Mouse (Mus musculus) intestine, embryonic 16.5 days (tissue): Measurements from ENCODE around the gene Btbd35f14. TPM values are rescaled to one million over a fixed set of nuclear protein-coding genes. Genes with fewer than 3 reads are reported as not detected.
"Not testable (repeated sequence)": the region's sequence is repeated elsewhere in the genome, so short reads cannot be mapped to it uniquely, and the experiment has no call there.

Source experiments
- ATAC-seq: fragments of 200-750 bp; cut with Nextera tagmentation; 2 replicates; pipeline ENCODE4 v1.8.0; 2017; ENCODE audit warnings: moderate TSS enrichment, moderate library complexity
- H3K27ac ChIP-seq: fragments of 300-500 bp; sonication (generic); 2 replicates; pipeline ENCODE4 v1.5.1; 2014; ENCODE audit warnings: mild to moderate bottlenecking, low read length
- H3K27me3 ChIP-seq: fragments of 300-500 bp; sonication (generic); replicated peaks from 2 replicates; pipeline ENCODE4 v1.6.1; 2014; ENCODE audit warnings: low read length, control low read depth, mixed read lengths; ENCODE audit not compliant: control insufficient read depth, insufficient read depth
- H3K36me3 ChIP-seq: fragments of 300-500 bp; sonication (generic); 2 replicates; pipeline ENCODE4 v1.6.1; 2014; ENCODE audit warnings: low read length, control low read depth; ENCODE audit not compliant: control insufficient read depth, insufficient read depth
- H3K4me1 ChIP-seq: fragments of 300-500 bp; sonication (generic); 2 replicates; pipeline ENCODE4 v1.6.1; 2014; ENCODE audit warnings: low read length, control low read depth, mixed read lengths; ENCODE audit not compliant: control insufficient read depth, insufficient read depth
- H3K4me2 ChIP-seq: fragments of 300-500 bp; sonication (generic); 2 replicates; pipeline ENCODE4 v1.6.1; 2014; ENCODE audit warnings: low read depth, low read length, control low read depth
- H3K4me3 ChIP-seq: fragments of 300-500 bp; sonication (generic); 2 replicates; pipeline ENCODE4 v1.5.1; 2014; ENCODE audit warnings: mild to moderate bottlenecking, low read length
- H3K9ac ChIP-seq: fragments of 300-500 bp; sonication (generic); 2 replicates; pipeline ENCODE4 v1.6.1; 2014; ENCODE audit warnings: low read depth, low read length
- H3K9me3 ChIP-seq: fragments of 300-500 bp; sonication (generic); 2 replicates; pipeline ENCODE4 v1.6.1; 2016; ENCODE audit warnings: low read length, control low read depth; ENCODE audit not compliant: control insufficient read depth
- WGBS: fragments of 180-500 bp; shearing (Covaris S2); extraction: QIAGEN DNeasy Blood & Tissue Kit; methylation state at CpG from one replicate; pipeline ENCODE4 v1.1.7; 2014; 5-methylcytosine and 5-hydroxymethylcytosine counted together
- polyA plus RNA-seq: library from polyadenylated mRNA; unstranded; fragments of >200 nt; fragmentation: Nextera tagmentation; extraction: Ambion mirVana; gene quantifications from 2 replicates; pipeline ENCODE4 v1.2.1, GENCODE M21; 2015

Btbd35f14 gene
- polyA plus RNA-seq: not detected in 2 replicates

- not testable (repeated sequence) for H3K9me3 ChIP-seq, H3K27ac ChIP-seq, H3K36me3 ChIP-seq, H3K4me1 ChIP-seq, ATAC-seq, H3K9ac ChIP-seq, H3K27me3 ChIP-seq, H3K4me2 ChIP-seq, H3K4me3 ChIP-seq
- no CpG with 5 or more reads among the region's 3 CpGs for WGBS
Measured at GRCm38 (mm10) chrX:33702249-33702648, at the start of gene Btbd35f14. Gene Btbd35f14, minus strand, starts transcription at chrX:33702349.

- 86% methylated on average over 2 of the region's 3 CpGs for WGBS
- not testable (repeated sequence) for H3K4me1 ChIP-seq, H3K4me3 ChIP-seq, H3K9me3 ChIP-seq, ATAC-seq, H3K9ac ChIP-seq, H3K36me3 ChIP-seq, H3K27ac ChIP-seq, H3K27me3 ChIP-seq, H3K4me2 ChIP-seq
Measured at GRCm38 (mm10) chrX:33656872-33657271, 45.3 kb downstream of the Btbd35f14 start, which contains the start of gene Btbd35f13. Gene Btbd35f13, plus strand, starts transcription at chrX:33657172.

Other genes with a start within 250 kb of the Btbd35f14 start
- gene Btbd35f15, start 125.0 kb downstream of the Btbd35f14 start, polyA plus RNA-seq: not detected in 2 replicates
- gene Btbd35f13, start 45.2 kb downstream of the Btbd35f14 start, polyA plus RNA-seq: not detected in 2 replicates